Mouse (Mus musculus) lung, postnatal 0 days (tissue): Measurements from ENCODE around the gene Pelo.

Source experiments
- CTCF ChIP-seq: IDR thresholded peaks from 2 replicates; pipeline ENCODE4 v1.5.1; 2016; ENCODE audit warnings: antibody characterized with exemption, mild to moderate bottlenecking
- EP300 ChIP-seq: IDR thresholded peaks from 2 replicates; pipeline ENCODE4 v1.6.1; 2016; ENCODE audit warnings: antibody characterized with exemption, mild to moderate bottlenecking, control low read depth

- no peak for TF ChIP-seq CTCF
- TF ChIP-seq EP300 = no peak
Measured at GRCm38 (mm10) chr13:115124521-115124920, 34.5 kb upstream of the Pelo start.
